Mouse (Mus musculus): ENCODE results near the gene Net1.
"Not testable (repeated sequence)": the region's sequence is repeated elsewhere in the genome, so short reads cannot be mapped to it uniquely, and the experiment has no call there.

Gene Net1

GRCm38 (mm10) chr13:3917571-3918311 lies at the start of gene Net1, which contains the start of gene Tubal3:
TSS of gene Net1 (minus strand) at chr13:3918220.
TSS of gene Tubal3 (plus strand) at chr13:3918274.
- peak; percentile 94 for DNase-seq (ENCODE audit: low read depth)

- peak; percentile 8 for DNase-seq (ENCODE audit: low read depth)
These were observed 33.3 kb upstream of the Net1 start for GRCm38 (mm10) chr13:3951198-3951914.

- DNase-seq (ENCODE audit: low read depth) = no peak
These were observed 31.5 kb upstream of the Net1 start for GRCm38 (mm10) chr13:3949477-3949876.

GRCm38 (mm10) chr13:3947267-3947666 lies 29.2 kb upstream of the Net1 start:
- no peak for DNase-seq (ENCODE audit: low read depth)

GRCm38 (mm10) chr13:3945249-3945648 lies 27.2 kb upstream of the Net1 start, which contains the start of gene Ucn3:
TSS of gene Ucn3 (minus strand) at chr13:3945349.
- DNase-seq (ENCODE audit: low read depth) = no peak

GRCm38 (mm10) chr13:3944699-3945098 lies 26.7 kb upstream of the Net1 start:
- no peak for DNase-seq (ENCODE audit: low read depth)

- DNase-seq (ENCODE audit: low read depth) = no peak
These were observed 8.0 kb upstream of the Net1 start for GRCm38 (mm10) chr13:3926046-3926445.

- DNase-seq (ENCODE audit: low read depth) = no peak
These were observed 7.6 kb upstream of the Net1 start for GRCm38 (mm10) chr13:3925632-3926031.

- DNase-seq (ENCODE audit: low read depth) = peak; percentile 21
These were observed 6.5 kb upstream of the Net1 start for GRCm38 (mm10) chr13:3924483-3924882.

- DNase-seq (ENCODE audit: low read depth) = no peak
These were observed 4.5 kb downstream of the Net1 start for GRCm38 (mm10) chr13:3913504-3913903.

GRCm38 (mm10) chr13:3910356-3910755 lies 7.7 kb downstream of the Net1 start:
- DNase-seq (ENCODE audit: low read depth) = no peak

- DNase-seq (ENCODE audit: low read depth) = no peak
These were observed 9.8 kb downstream of the Net1 start for GRCm38 (mm10) chr13:3908262-3908661.

- DNase-seq (ENCODE audit: low read depth) = no peak
These were observed 10.8 kb downstream of the Net1 start for GRCm38 (mm10) chr13:3907151-3907696.

GRCm38 (mm10) chr13:3899301-3899700 lies 18.7 kb downstream of the Net1 start:
- DNase-seq (ENCODE audit: low read depth) = no peak

- DNase-seq (ENCODE audit: low read depth) = not testable (repeated sequence)
These were observed 19.8 kb downstream of the Net1 start for GRCm38 (mm10) chr13:3898202-3898601.

- peak; percentile 88 for DNase-seq (ENCODE audit: low read depth)
These were observed 21.1 kb downstream of the Net1 start for GRCm38 (mm10) chr13:3896913-3897312.

- no peak for DNase-seq (ENCODE audit: low read depth)
These were observed 22.0 kb downstream of the Net1 start for GRCm38 (mm10) chr13:3896032-3896431.

GRCm38 (mm10) chr13:3895397-3895980 lies 22.5 kb downstream of the Net1 start:
- no peak for DNase-seq (ENCODE audit: low read depth)

- no peak for DNase-seq (ENCODE audit: low read depth)
These were observed 23.5 kb downstream of the Net1 start for GRCm38 (mm10) chr13:3894549-3894948.

GRCm38 (mm10) chr13:3893126-3893734 lies 24.8 kb downstream of the Net1 start:
- DNase-seq (ENCODE audit: low read depth) = peak; percentile 91

- peak; percentile 37 for DNase-seq (ENCODE audit: low read depth)
These were observed 25.4 kb downstream of the Net1 start for GRCm38 (mm10) chr13:3892601-3893000.

GRCm38 (mm10) chr13:3891479-3892087 lies 26.4 kb downstream of the Net1 start:
- DNase-seq (ENCODE audit: low read depth) = no peak

Data from induced T-regulatory cell, adult 2 months (primary cell).